Mouse (Mus musculus) cerebellum, adult 2 months (tissue): Measurements from ENCODE around the gene Otulinl.

Experiments
- CTCF ChIP-seq: fragments of 200-500 bp; IDR thresholded peaks from 2 replicates; pipeline ENCODE4 v1.5.1; 2011; ENCODE audit warnings: low read depth, mild to moderate bottlenecking, control low read depth, low read length, moderate library complexity, borderline replicate concordance; ENCODE audit not compliant: insufficient read depth
- POLR2A ChIP-seq: fragments of 200-500 bp; IDR thresholded peaks from 2 replicates; pipeline ENCODE4 v1.6.1; 2011; ENCODE audit warnings: low read length, control low read depth, borderline replicate concordance; ENCODE audit not compliant: insufficient read depth

GRCm38 (mm10) chr15:27674041-27674440 lies 7.3 kb downstream of the Otulinl start:
- no peak for TF ChIP-seq CTCF
- TF ChIP-seq POLR2A, result no peak
